Mouse (Mus musculus) intestine, embryonic 16.5 days (tissue): ENCODE data around the gene Gas6. TPM values are rescaled to one million over a fixed set of nuclear protein-coding genes. Genes with fewer than 3 reads are reported as not detected.

Experiments used
- ATAC-seq: fragments of 200-750 bp; cut with Nextera tagmentation; 2 replicates; pipeline ENCODE4 v1.8.0; 2017; ENCODE audit warnings: moderate TSS enrichment, moderate library complexity
- H3K27ac ChIP-seq: fragments of 300-500 bp; sonication (generic); 2 replicates; pipeline ENCODE4 v1.5.1; 2014; ENCODE audit warnings: mild to moderate bottlenecking, low read length
- H3K27me3 ChIP-seq: fragments of 300-500 bp; sonication (generic); replicated peaks from 2 replicates; pipeline ENCODE4 v1.6.1; 2014; ENCODE audit warnings: low read length, control low read depth, mixed read lengths; ENCODE audit not compliant: control insufficient read depth, insufficient read depth
- H3K36me3 ChIP-seq: fragments of 300-500 bp; sonication (generic); 2 replicates; pipeline ENCODE4 v1.6.1; 2014; ENCODE audit warnings: low read length, control low read depth; ENCODE audit not compliant: control insufficient read depth, insufficient read depth
- H3K4me1 ChIP-seq: fragments of 300-500 bp; sonication (generic); 2 replicates; pipeline ENCODE4 v1.6.1; 2014; ENCODE audit warnings: low read length, control low read depth, mixed read lengths; ENCODE audit not compliant: control insufficient read depth, insufficient read depth
- H3K4me2 ChIP-seq: fragments of 300-500 bp; sonication (generic); 2 replicates; pipeline ENCODE4 v1.6.1; 2014; ENCODE audit warnings: low read depth, low read length, control low read depth
- H3K4me3 ChIP-seq: fragments of 300-500 bp; sonication (generic); 2 replicates; pipeline ENCODE4 v1.5.1; 2014; ENCODE audit warnings: mild to moderate bottlenecking, low read length
- H3K9ac ChIP-seq: fragments of 300-500 bp; sonication (generic); 2 replicates; pipeline ENCODE4 v1.6.1; 2014; ENCODE audit warnings: low read depth, low read length
- H3K9me3 ChIP-seq: fragments of 300-500 bp; sonication (generic); 2 replicates; pipeline ENCODE4 v1.6.1; 2016; ENCODE audit warnings: low read length, control low read depth; ENCODE audit not compliant: control insufficient read depth
- WGBS: fragments of 180-500 bp; shearing (Covaris S2); extraction: QIAGEN DNeasy Blood & Tissue Kit; methylation state at CpG from one replicate; pipeline ENCODE4 v1.1.7; 2014; 5-methylcytosine and 5-hydroxymethylcytosine counted together
- polyA plus RNA-seq: library from polyadenylated mRNA; unstranded; fragments of >200 nt; fragmentation: Nextera tagmentation; extraction: Ambion mirVana; gene quantifications from 2 replicates; pipeline ENCODE4 v1.2.1, GENCODE M21; 2015

Gas6 gene
- polyA plus RNA-seq, 1 experiment from 2014 or later = 55.8 TPM

- H3K9me3 ChIP-seq = no peaks in the 10 kb centered on the region
- H3K4me3 ChIP-seq = no peak overlapping the region
- no peaks in the 10 kb centered on the region for H3K36me3 ChIP-seq
- no peaks in the 10 kb centered on the region; the same call in 1 of the 2 replicates for H3K27me3 ChIP-seq
- H3K27ac ChIP-seq = no peak overlapping the region
- WGBS = 88% methylated on average over 14 of the region's 14 CpGs
- H3K4me2 ChIP-seq = no peak overlapping the region
- no peak for ATAC-seq
- peaks cover 20% of the 10 kb centered on the region for H3K4me1 ChIP-seq
- H3K9ac ChIP-seq = no peak overlapping the region
Measured at GRCm38 (mm10) chr8:13491491-13492010, 2.7 kb downstream of the Gas6 start.

- H3K4me3 ChIP-seq = no peak overlapping the region
Measured at GRCm38 (mm10) chr8:13489986-13490910, 4.0 kb downstream of the Gas6 start.

GRCm38 (mm10) chr8:13489351-13489750 lies 4.9 kb downstream of the Gas6 start:
- no peaks in the 10 kb centered on the region for H3K36me3 ChIP-seq
- 85% methylated on average over 3 of the region's 3 CpGs for WGBS
- no peak overlapping the region for H3K27ac ChIP-seq
- H3K9me3 ChIP-seq = no peaks in the 10 kb centered on the region
- peaks cover 20% of the 10 kb centered on the region for H3K4me1 ChIP-seq
- no peak for ATAC-seq
- no peak overlapping the region for H3K4me3 ChIP-seq
- H3K9ac ChIP-seq = no peak overlapping the region
- H3K27me3 ChIP-seq = no peaks in the 10 kb centered on the region; the same call in 1 of the 2 replicates
- no peak overlapping the region for H3K4me2 ChIP-seq

More at GRCm38 (mm10) chr8:13489986-13490910, 4.0 kb downstream of the Gas6 start:
- H3K4me1 ChIP-seq = peaks cover 20% of the 10 kb centered on the region
- H3K9ac ChIP-seq = no peak overlapping the region; the same call in 1 of the 2 replicates
- no peak overlapping the region for H3K4me2 ChIP-seq
- H3K27me3 ChIP-seq = no peaks in the 10 kb centered on the region; the same call in 1 of the 2 replicates
- H3K27ac ChIP-seq = no peak overlapping the region
- no peak for ATAC-seq
- WGBS = 47% methylated on average over 13 of the region's 13 CpGs
- H3K36me3 ChIP-seq = no peaks in the 10 kb centered on the region
- no peaks in the 10 kb centered on the region for H3K9me3 ChIP-seq

DNA sequence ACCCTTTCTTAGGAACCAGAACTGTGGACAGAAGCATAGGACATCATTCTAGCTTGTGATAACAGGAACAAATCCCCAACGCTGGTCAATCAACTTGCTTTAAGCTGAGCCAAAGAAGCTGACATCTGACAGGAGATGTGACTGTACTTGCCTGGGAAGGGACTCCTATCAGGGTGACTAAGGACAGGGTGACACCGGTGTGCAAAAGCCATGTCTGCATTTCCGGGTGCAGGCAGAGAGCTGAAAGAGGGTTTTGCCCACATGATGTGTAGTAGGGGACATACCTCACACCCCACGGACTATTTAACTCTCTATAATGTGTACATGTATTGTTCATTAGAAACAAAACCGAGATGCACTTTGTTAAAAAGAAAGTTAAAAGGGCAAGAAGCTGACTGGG lies 11.1 kb downstream of the Gas6 start:
- Histone ChIP-seq H3K4me2 (no peak overlapping the region), H3K27ac (no peak overlapping the region), H3K36me3 (no peaks in the 10 kb centered on the region), H3K4me3 (no peak overlapping the region), H3K4me1 (no peaks in the 10 kb centered on the region), H3K9ac (no peak overlapping the region), H3K27me3 (no peaks in the 10 kb centered on the region), H3K9me3 (no peaks in the 10 kb centered on the region)
- ATAC-seq = no peak
- WGBS = 88% methylated on average over 5 of the region's 5 CpGs

- H3K4me2 ChIP-seq = no peak overlapping the region
- no peak overlapping the region for H3K4me3 ChIP-seq
- no peaks in the 10 kb centered on the region for H3K9me3 ChIP-seq
- no peaks in the 10 kb centered on the region for H3K36me3 ChIP-seq
- H3K4me1 ChIP-seq = no peaks in the 10 kb centered on the region
- no peak overlapping the region for H3K27ac ChIP-seq
- WGBS = 86% methylated on average over 2 of the region's 2 CpGs
- H3K9ac ChIP-seq = no peak overlapping the region
- H3K27me3 ChIP-seq = no peaks in the 10 kb centered on the region
- ATAC-seq = no peak
Measured at GRCm38 (mm10) chr8:13482101-13482801, 12.0 kb downstream of the Gas6 start.

DNA sequence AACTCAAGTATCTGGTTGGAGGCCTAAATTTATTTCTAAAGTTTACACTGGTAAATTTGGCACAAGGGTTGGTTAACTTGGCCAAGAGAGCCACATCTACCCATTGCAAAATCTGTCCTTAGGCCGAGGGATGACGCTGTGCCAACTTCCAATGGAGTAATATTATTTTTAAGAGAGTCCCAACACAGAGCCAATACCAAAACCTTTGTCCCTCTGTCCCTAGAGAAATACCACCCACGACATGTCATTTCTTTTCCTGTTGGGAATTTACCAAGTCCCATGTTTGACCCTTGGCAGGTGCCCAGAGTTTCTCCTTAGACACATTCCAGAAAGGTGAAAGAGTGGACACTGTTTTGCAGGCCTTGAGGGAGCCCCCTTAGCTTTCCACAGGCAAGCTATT lies 12.7 kb downstream of the Gas6 start:
- no peaks in the 10 kb centered on the region for H3K27me3 ChIP-seq
- H3K4me1 ChIP-seq = no peaks in the 10 kb centered on the region
- H3K27ac ChIP-seq = no peak overlapping the region
- H3K9me3 ChIP-seq = no peaks in the 10 kb centered on the region
- no peak for ATAC-seq
- no peak overlapping the region for H3K9ac ChIP-seq
- no peak overlapping the region for H3K4me2 ChIP-seq
- no peak overlapping the region for H3K4me3 ChIP-seq
- WGBS = 89% methylated on average over 3 of the region's 3 CpGs
- no peaks in the 10 kb centered on the region for H3K36me3 ChIP-seq

DNA sequence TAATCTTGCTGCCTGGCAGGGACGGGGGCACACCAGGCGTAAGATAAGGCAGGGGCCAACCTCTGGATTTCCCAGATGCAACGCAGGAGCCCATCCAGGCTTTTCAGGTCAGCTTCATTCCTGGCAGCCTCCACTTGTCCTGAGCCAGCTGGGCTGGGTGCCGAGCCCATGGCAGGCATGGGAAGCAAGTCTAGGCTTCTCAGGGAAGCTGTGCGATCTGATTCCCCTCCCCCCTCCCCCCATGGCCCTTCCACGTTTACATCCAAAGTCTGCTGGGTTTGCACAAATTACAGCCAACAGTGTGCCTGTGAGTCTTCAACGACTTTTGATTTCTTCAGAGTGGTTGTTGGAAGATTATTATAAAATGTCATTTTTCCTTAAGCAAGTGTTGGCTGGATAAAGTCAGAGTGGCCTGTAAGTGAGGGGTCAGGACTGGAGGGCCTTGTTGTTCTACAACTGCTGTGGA lies 13.2 kb downstream of the Gas6 start:
- no peaks in the 10 kb centered on the region for H3K27me3 ChIP-seq
- H3K4me2 ChIP-seq = no peak overlapping the region
- no peak for ATAC-seq
- H3K4me3 ChIP-seq = no peak overlapping the region
- no peaks in the 10 kb centered on the region for H3K4me1 ChIP-seq
- H3K27ac ChIP-seq = no peak overlapping the region
- H3K9ac ChIP-seq = no peak overlapping the region
- H3K36me3 ChIP-seq = no peaks in the 10 kb centered on the region
- H3K9me3 ChIP-seq = no peaks in the 10 kb centered on the region
- 58% methylated on average over 7 of the region's 7 CpGs for WGBS

GRCm38 (mm10) chr8:13475892-13476291 lies 18.4 kb downstream of the Gas6 start:
- no peaks in the 10 kb centered on the region for H3K9me3 ChIP-seq
- H3K36me3 ChIP-seq = peaks cover 3% of the 10 kb centered on the region; the same call in 1 of the 2 replicates
- 60% methylated on average over 9 of the region's 9 CpGs for WGBS
- no peak overlapping the region for H3K27ac ChIP-seq
- H3K27me3 ChIP-seq = no peaks in the 10 kb centered on the region
- H3K4me3 ChIP-seq = no peak overlapping the region
- no peak overlapping the region for H3K9ac ChIP-seq
- no peak overlapping the region for H3K4me2 ChIP-seq
- no peaks in the 10 kb centered on the region for H3K4me1 ChIP-seq
- no peak for ATAC-seq

DNA sequence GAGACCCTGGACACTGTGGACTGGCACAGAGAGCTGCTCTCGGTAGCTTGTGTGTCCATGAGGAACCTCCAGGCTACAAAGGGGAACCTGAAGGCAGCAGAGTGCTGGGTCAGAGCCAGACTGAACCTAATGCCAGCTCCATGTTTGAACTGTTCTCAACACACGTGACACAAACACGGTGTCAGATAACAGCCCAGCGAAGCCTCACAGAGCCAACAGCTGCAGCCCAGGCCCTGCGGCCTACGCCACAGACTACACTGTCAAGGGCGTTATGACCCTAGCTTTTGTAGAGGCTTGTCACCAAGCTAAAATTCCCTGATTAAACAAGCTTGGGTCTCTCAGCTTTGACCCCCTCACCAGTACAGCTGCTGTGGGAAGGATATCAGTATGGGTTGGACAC lies 22.0 kb downstream of the Gas6 start:
- H3K36me3 ChIP-seq = peaks cover 3% of the 10 kb centered on the region; the same call in 1 of the 2 replicates
- H3K9me3 ChIP-seq = no peaks in the 10 kb centered on the region
- H3K9ac ChIP-seq = no peak overlapping the region
- H3K27me3 ChIP-seq = no peaks in the 10 kb centered on the region
- no peak overlapping the region for H3K27ac ChIP-seq
- no peak; the same call in 1 of the 2 replicates for ATAC-seq
- WGBS = 60% methylated on average over 7 of the region's 7 CpGs
- H3K4me1 ChIP-seq = no peaks in the 10 kb centered on the region
- H3K4me2 ChIP-seq = no peak overlapping the region
- H3K4me3 ChIP-seq = no peak overlapping the region
